In genomic region chr2:106828573-106829310, GRCm38 (mm10) we compare ENCODE assay signal across 11 mouse cellular contexts.
DNase-seq lines count a peak whose midpoint lies in the region; ATAC-seq lines count a peak whose summit lies in the region.
"Had no signal": no experiment of that assay in that cellular context is flagged by ENCODE, and none has a peak within 500 bp of the region (broad histone marks: within the 10 kb centered on the region; RNA-seq: fewer than 3 reads in every experiment).

No protein-coding gene starts in this region.

- ATAC-seq in heart, embryonic 16.5 days (replicated peaks; ENCODE audit: extremely low read depth, insufficient read depth, low FRiP score): peak; percentile 65
- ATAC-seq in embryonic facial prominence, embryonic 13.5 days (ENCODE audit: insufficient number of reproducible peaks, insufficient read depth, low FRiP score, low TSS enrichment, low read depth): no peak
- ATAC-seq in hindbrain, embryonic 15.5 days (ENCODE audit: low FRiP score, low read depth): peak; percentile 24; the same call in 1 of the 2 replicates
- ATAC-seq: intestine, embryonic 16.5 days had no signal

- H3K27ac ChIP-seq in heart, embryonic 16.5 days (ENCODE audit: low read length): no peak overlapping the region
- 0 out of 2 replicates have a peak overlapping the region, but pooled peaks have one; percentile 39 for H3K27ac ChIP-seq in embryonic facial prominence, embryonic 13.5 days
- no peak overlapping the region for H3K27ac ChIP-seq in hindbrain, embryonic 15.5 days (replicated peaks)

- DNase-seq in heart, adult 8-10 months (ENCODE audit: low spot score): no peak
- peak; percentile 6 for DNase-seq in brain, embryonic 18.5 days (ENCODE audit: low read depth, low spot score)
- DNase-seq in gastrocnemius, postnatal 4 days (ENCODE audit: low spot score in 2 of 2): no peak
- DNase-seq in thymus, postnatal 0 days (ENCODE audit: low spot score): no peak
- DNase-seq: lung, adult 2 months; spleen, adult 18-20 months; thymus, postnatal 25 days had no signal

- H3K36me3 ChIP-seq in heart, embryonic 16.5 days (ENCODE audit: control insufficient read depth, insufficient read depth): no peaks in the 10 kb centered on the region
- H3K36me3 ChIP-seq in embryonic facial prominence, embryonic 13.5 days: no peaks in the 10 kb centered on the region
- no peaks in the 10 kb centered on the region for H3K36me3 ChIP-seq in hindbrain, embryonic 15.5 days

- no peaks in the 10 kb centered on the region; the same call in none of the 2 replicates for H3K27me3 ChIP-seq in heart, embryonic 16.5 days (ENCODE audit: control insufficient read depth, insufficient read depth, low read length)
- H3K27me3 ChIP-seq in embryonic facial prominence, embryonic 13.5 days: no peaks in the 10 kb centered on the region
- no peaks in the 10 kb centered on the region for H3K27me3 ChIP-seq in hindbrain, embryonic 15.5 days

- peak overlapping the region; percentile 9; the same call in 1 of the 2 replicates for H3K4me3 ChIP-seq in heart, embryonic 16.5 days (ENCODE audit: low read length)
- no peak overlapping the region for H3K4me3 ChIP-seq in embryonic facial prominence, embryonic 13.5 days
- H3K4me3 ChIP-seq in hindbrain, embryonic 15.5 days: no peak overlapping the region

- H3K4me2 ChIP-seq in heart, embryonic 16.5 days (ENCODE audit: low read depth, low read length): peak overlapping the region; percentile 53
- no peak overlapping the region for H3K4me2 ChIP-seq in embryonic facial prominence, embryonic 13.5 days
- no peak overlapping the region for H3K4me2 ChIP-seq in hindbrain, embryonic 15.5 days

- H3K9ac ChIP-seq in heart, embryonic 16.5 days (ENCODE audit: low read length): no peak overlapping the region
- no peak overlapping the region for H3K9ac ChIP-seq in embryonic facial prominence, embryonic 13.5 days
- no peak overlapping the region for H3K9ac ChIP-seq in hindbrain, embryonic 15.5 days

- WGBS in heart, embryonic 16.5 days: 24% methylated on average over 12 of the region's 12 CpGs
- 44% methylated on average over 12 of the region's 12 CpGs for WGBS in embryonic facial prominence, embryonic 13.5 days
- WGBS in hindbrain, embryonic 15.5 days: 45% methylated on average over 12 of the region's 12 CpGs

- H3K4me1 ChIP-seq in heart, embryonic 16.5 days (ENCODE audit: control insufficient read depth, insufficient read depth, low read length): peaks cover 15% of the 10 kb centered on the region
- peaks cover 29% of the 10 kb centered on the region for H3K4me1 ChIP-seq in embryonic facial prominence, embryonic 13.5 days
- H3K4me1 ChIP-seq in hindbrain, embryonic 15.5 days (replicated peaks): peaks cover 21% of the 10 kb centered on the region

- no peaks in the 10 kb centered on the region for H3K9me3 ChIP-seq in heart, embryonic 16.5 days (replicated peaks; ENCODE audit: control insufficient read depth, low read length)
- no peaks in the 10 kb centered on the region for H3K9me3 ChIP-seq in embryonic facial prominence, embryonic 13.5 days
- H3K9me3 ChIP-seq in hindbrain, embryonic 15.5 days: no peaks in the 10 kb centered on the region
